Mouse (Mus musculus) brain, embryonic 14.5 days (tissue): ENCODE results near the gene Rho.

Source experiments
- CTCF ChIP-seq: fragments of 200-500 bp; IDR thresholded peaks from 2 replicates; pipeline ENCODE4 v1.5.1; 2012; ENCODE audit warnings: inconsistent platforms, mild to moderate bottlenecking, moderate library complexity, borderline replicate concordance; ENCODE audit not compliant: insufficient read depth, insufficient read length; ENCODE audit errors: extremely low read depth
- POLR2A ChIP-seq: fragments of 200-500 bp; IDR thresholded peaks from 2 replicates; pipeline ENCODE4 v1.6.1; 2012; ENCODE audit warnings: mild to moderate bottlenecking, inconsistent platforms, borderline replicate concordance; ENCODE audit not compliant: poor library complexity, insufficient read depth, insufficient read length, severe bottlenecking; ENCODE audit errors: extremely low read depth

DNA sequence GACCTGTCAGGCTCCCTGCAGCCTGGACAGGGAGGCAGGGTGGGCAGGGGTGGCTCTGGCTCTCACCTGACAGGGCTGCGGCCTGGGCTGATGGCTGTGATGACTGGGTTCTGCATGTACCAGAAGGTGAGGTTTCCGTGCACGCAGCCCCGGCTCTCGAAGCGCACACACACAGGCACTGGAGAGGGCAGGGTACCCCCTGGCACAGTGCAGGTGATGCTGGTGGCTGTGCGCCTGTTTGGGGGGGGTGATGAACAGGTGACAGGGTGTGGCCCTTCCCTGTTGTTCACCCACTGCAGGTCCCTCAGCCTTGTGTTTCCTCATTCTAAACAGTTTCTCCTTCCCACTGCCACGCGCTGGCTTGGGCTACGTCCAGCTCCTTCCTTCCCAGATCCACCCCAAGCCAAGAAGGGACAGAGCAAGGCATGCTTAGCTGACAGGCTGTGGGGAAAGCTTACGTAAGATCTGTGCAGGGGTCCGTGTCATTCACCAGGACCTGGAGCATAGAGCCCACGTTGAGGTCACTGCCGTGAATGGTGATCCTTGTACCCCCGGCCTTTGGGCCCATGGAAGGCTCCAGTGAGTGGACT lies 35.8 kb downstream of the Rho start:
- TF ChIP-seq CTCF (no peak), POLR2A (no peak)
